Mouse (Mus musculus): ENCODE results near the gene Postn. TPM values are rescaled to one million over a fixed set of nuclear protein-coding genes. Genes with fewer than 3 reads are reported as not detected.

Postn gene
- polyA plus RNA-seq, 1 experiment from 2014 or later, result 61.7 TPM

DNA sequence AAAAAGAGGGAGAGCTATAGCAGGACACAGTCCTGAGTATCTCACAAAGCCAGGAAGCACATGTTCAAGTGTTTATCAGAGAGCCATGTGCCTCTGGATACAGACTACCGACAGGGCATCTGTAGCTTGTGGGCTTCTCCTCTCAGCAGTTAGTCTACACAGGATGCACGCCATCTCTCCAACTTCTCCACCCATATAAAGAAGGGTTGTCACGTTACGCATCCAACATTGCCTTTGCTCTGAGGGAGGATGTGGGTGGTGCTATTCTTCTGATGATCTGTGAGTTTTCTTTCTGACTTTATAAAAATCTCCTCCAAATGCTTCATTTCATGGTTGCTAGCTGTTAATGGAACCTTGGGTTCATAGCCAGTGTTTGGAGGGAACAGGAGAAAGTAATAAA lies 63.2 kb downstream of the Postn start:
- WGBS, result 91% methylated on average over 4 of the region's 4 CpGs
- H3K4me3 ChIP-seq, result no peak overlapping the region
- no peaks in the 10 kb centered on the region for H3K9me3 ChIP-seq
- H3K9ac ChIP-seq, result no peak overlapping the region
- H3K36me3 ChIP-seq, result no peaks in the 10 kb centered on the region
- H3K27ac ChIP-seq, result no peak overlapping the region
- no peak for ATAC-seq (ENCODE audit: low FRiP score, low read depth)
- H3K4me2 ChIP-seq (replicated peaks), result no peak overlapping the region
- no peaks in the 10 kb centered on the region for H3K4me1 ChIP-seq
- no peaks in the 10 kb centered on the region for H3K27me3 ChIP-seq (replicated peaks)

DNA sequence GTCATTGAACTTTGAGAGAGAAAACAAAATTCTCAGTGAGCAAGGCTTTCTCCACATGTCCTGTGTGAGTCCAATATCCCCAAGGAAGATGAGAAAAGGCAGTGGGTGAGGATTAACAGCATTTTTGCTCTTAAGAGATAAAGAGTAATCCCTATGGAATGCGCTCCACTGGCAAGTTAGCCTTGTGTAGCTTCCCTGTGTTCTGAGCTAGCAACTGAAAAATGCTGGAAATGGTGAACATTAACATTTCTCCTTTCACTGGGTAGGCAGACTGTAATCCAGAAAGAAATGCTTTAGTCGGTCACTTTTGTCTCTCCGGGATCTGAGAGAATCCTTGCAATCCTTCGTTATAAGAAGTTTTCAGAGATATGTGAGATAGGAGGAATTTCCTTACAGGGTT lies 70.8 kb downstream of the Postn start:
- Histone ChIP-seq H3K36me3 (no peaks in the 10 kb centered on the region), H3K4me2 (replicated peaks) (no peak overlapping the region), H3K9me3 (no peaks in the 10 kb centered on the region), H3K4me1 (no peaks in the 10 kb centered on the region), H3K9ac (no peak overlapping the region), H3K27ac (no peak overlapping the region), H3K27me3 (replicated peaks) (no peaks in the 10 kb centered on the region), H3K4me3 (no peak overlapping the region)
- ATAC-seq (ENCODE audit: low FRiP score, low read depth), result no peak
- WGBS, result 94% methylated on average over 4 of the region's 4 CpGs

DNA sequence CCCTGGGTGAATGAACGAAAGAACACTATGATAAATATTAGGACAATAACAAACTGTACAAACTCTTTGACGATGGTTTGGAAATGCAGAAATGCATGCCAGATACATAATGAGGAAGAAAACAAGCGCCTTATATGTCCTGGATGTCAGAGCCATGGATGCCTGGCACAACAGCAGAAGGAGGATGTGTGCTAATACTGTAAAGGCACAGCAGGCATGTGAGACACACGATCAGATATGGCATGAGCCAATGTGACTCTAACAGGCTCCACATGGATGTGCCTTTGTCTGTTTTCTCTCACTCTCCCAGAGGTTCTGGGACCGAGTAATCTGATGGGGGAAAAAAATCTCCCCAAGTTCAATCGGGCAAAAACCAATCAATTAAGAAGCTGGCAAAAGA lies 71.3 kb downstream of the Postn start:
- Histone ChIP-seq H3K4me3 (no peak overlapping the region), H3K9me3 (no peaks in the 10 kb centered on the region), H3K36me3 (no peaks in the 10 kb centered on the region), H3K9ac (no peak overlapping the region), H3K4me1 (no peaks in the 10 kb centered on the region), H3K27ac (no peak overlapping the region), H3K27me3 (replicated peaks) (no peaks in the 10 kb centered on the region), H3K4me2 (replicated peaks) (no peak overlapping the region)
- WGBS, result 82% methylated on average over 6 of the region's 6 CpGs
- no peak for ATAC-seq (ENCODE audit: low FRiP score, low read depth)

DNA sequence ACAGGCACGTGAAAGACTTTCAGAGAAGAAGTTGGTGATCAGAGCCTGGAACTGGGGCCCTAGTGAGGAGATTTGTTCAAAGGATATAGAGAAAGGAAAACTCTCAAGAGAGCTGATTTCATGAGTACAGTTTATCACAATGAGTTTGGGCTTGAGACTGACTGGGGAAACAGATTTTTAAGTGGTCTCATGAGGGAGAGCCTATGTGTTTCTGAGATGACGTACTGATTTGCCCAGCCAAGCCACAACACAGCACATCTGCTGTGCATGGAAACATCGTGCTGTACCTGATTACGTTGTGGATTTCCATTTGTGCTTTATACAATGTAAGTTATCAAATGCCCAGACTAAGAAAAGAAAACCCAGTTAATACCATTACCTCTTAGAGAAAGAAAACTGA lies 71.7 kb downstream of the Postn start:
- 72% methylated on average over 4 of the region's 4 CpGs for WGBS
- Histone ChIP-seq H3K27ac (no peak overlapping the region), H3K4me1 (no peaks in the 10 kb centered on the region)

DNA sequence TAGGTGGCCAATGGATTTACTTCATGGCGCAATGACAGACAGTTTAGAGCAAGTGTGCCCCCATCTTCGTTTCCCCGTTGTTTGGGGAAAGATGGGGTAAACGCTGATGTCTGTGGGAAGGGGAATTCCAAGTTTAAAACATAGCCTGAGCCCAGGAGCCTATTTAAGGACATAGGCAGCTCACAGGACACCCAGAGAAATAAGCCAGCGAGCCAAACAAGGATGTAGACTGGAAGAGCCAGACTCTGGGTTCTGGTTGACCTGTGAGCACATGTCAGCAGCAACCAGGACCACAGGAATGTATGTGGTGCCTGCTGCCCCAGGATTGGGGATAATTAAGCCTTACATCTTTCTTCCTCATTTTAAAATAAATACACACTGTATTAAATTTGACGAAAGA lies 73.7 kb downstream of the Postn start:
- WGBS, result 91% methylated on average over 6 of the region's 6 CpGs
- H3K9ac ChIP-seq, result no peak overlapping the region
- no peaks in the 10 kb centered on the region for H3K9me3 ChIP-seq
- no peaks in the 10 kb centered on the region for H3K36me3 ChIP-seq
- no peak overlapping the region for H3K4me2 ChIP-seq (replicated peaks)
- H3K4me3 ChIP-seq, result no peak overlapping the region
- no peaks in the 10 kb centered on the region for H3K4me1 ChIP-seq
- ATAC-seq (ENCODE audit: low FRiP score, low read depth), result no peak
- H3K27me3 ChIP-seq (replicated peaks), result no peaks in the 10 kb centered on the region
- no peak overlapping the region for H3K27ac ChIP-seq

More for the DNA sequence above, 71.7 kb downstream of the Postn start:
- ATAC-seq (ENCODE audit: low FRiP score, low read depth), result no peak
- H3K9me3 ChIP-seq, result no peaks in the 10 kb centered on the region
- H3K9ac ChIP-seq, result no peak overlapping the region
- no peak overlapping the region for H3K4me2 ChIP-seq (replicated peaks)
- no peaks in the 10 kb centered on the region for H3K27me3 ChIP-seq (replicated peaks)
- no peaks in the 10 kb centered on the region for H3K36me3 ChIP-seq
- H3K4me3 ChIP-seq, result no peak overlapping the region

DNA sequence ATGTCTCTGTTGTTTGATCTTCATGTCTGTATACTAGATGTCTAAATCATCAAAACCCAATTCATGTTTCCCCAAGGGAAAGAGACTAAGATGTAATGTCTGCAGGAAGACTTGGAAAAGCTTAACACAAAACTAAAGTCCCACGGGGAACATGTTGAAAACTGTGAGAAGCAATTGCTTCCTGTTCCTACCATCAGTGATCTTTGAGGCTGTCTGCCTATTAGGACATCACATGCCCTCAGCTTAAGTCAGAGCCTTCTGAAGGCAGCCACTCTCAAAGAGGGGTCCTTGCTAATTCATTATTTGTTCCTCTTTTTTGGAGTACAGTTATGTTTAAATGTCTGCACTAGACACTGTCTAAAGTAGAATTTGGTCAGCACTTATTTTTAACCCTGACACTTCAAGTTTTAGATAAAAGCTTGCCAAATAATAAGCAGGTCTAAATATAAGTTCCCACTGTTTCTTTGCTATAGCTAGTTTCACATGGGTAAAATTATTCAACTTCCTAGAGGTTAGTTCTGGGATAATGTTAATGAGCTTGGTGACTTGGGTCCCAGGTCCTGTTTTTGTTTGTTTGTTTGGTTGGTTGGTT lies 75.6 kb downstream of the Postn start:
- no peak overlapping the region for H3K4me2 ChIP-seq (replicated peaks)
- no peak overlapping the region for H3K4me3 ChIP-seq
- H3K27me3 ChIP-seq (replicated peaks), result no peaks in the 10 kb centered on the region
- no peaks in the 10 kb centered on the region for H3K9me3 ChIP-seq
- H3K36me3 ChIP-seq, result no peaks in the 10 kb centered on the region
- no peak overlapping the region for H3K27ac ChIP-seq
- H3K9ac ChIP-seq, result no peak overlapping the region
- no peak for ATAC-seq (ENCODE audit: low FRiP score, low read depth)
- H3K4me1 ChIP-seq, result no peaks in the 10 kb centered on the region
- 89% methylated on average over 1 of the region's 1 CpGs for WGBS

Other genes starting within 250 kb of the Postn start
- 1.1 TPM in 2 replicates for gene Trpc4, start 205.1 kb upstream of the Postn start, polyA plus RNA-seq (2016; fragmentation: Nextera tagmentation; extraction: Ambion mirVana)